Mouse (Mus musculus) erythroblast, embryonic 14.5 days (primary cell): ENCODE data around the gene Tpd52l1.

ENCODE experiments used
- GATA1 ChIP-seq: IDR thresholded peaks from 2 replicates; pipeline ENCODE4 v1.6.1; 2012; ENCODE audit warnings: low read length, inconsistent platforms, mixed read lengths
- TAL1 ChIP-seq: IDR thresholded peaks from 3 replicates; pipeline ENCODE4 v1.6.1; 2012; ENCODE audit warnings: low read length, inconsistent platforms, mixed read lengths

GRCm38 (mm10) chr10:31331225-31331775 is 114.5 kb downstream of the Tpd52l1 start:
- no peak for TF ChIP-seq TAL1
- no peak for TF ChIP-seq GATA1
